ENCODE assay signal across 8 mouse cellular contexts in genomic region chr4:152324641-152325562, GRCm38 (mm10). TPM values are rescaled to one million over a fixed set of nuclear protein-coding genes. Genes with fewer than 3 reads are reported as not detected.
A peak's percentile ranks its signal among the peaks of the same experiment; 100 is the strongest.
DNase-seq lines count a peak whose midpoint lies in the region; ATAC-seq and TF ChIP-seq lines count a peak whose summit lies in the region.
"Had no signal": no experiment of that assay in that cellular context is flagged by ENCODE, and none has a peak within 500 bp of the region (broad histone marks: within the 10 kb centered on the region; RNA-seq: fewer than 3 reads in every experiment).

No protein-coding gene starts in this region.

- H3K36me3 ChIP-seq in spleen, adult 2 months (ENCODE audit: control insufficient read depth, insufficient read depth, low read length), result peaks cover 10% of the 10 kb centered on the region
- H3K36me3 ChIP-seq in liver, embryonic 12.5 days, result peaks cover 27% of the 10 kb centered on the region
- H3K36me3 ChIP-seq in stomach, postnatal 0 days (ENCODE audit: control insufficient read depth, insufficient read depth, low read length), result peaks cover 9% of the 10 kb centered on the region

- peaks cover 5% of the 10 kb centered on the region; the same call in 1 of the 2 replicates for H3K4me1 ChIP-seq in spleen, adult 2 months (ENCODE audit: control insufficient read depth, insufficient read depth, insufficient read length)
- H3K4me1 ChIP-seq in liver, embryonic 12.5 days, result peaks cover 39% of the 10 kb centered on the region
- H3K4me1 ChIP-seq in stomach, postnatal 0 days (replicated peaks; ENCODE audit: control insufficient read depth, insufficient read depth), result 0 out of 2 replicates have a peak, but pooled peaks cover 4% of the 10 kb centered on the region

- no peak for TF ChIP-seq CTCF in spleen, adult 2 months (IDR thresholded peaks at IDR 0.05; ENCODE audit: extremely low read depth, insufficient read depth, insufficient read length, insufficient replicate concordance)
- TF ChIP-seq CTCF in stomach, postnatal 0 days (IDR thresholded peaks at IDR 0.05; ENCODE audit: low read depth), result no peak

- 50% methylated on average over 16 of the region's 16 CpGs for WGBS in spleen, adult 2 months
- WGBS in liver, embryonic 12.5 days (ENCODE audit: insufficient replicate concordance), result 41% methylated on average over 16 of the region's 16 CpGs
- WGBS in stomach, postnatal 0 days, result 48% methylated on average over 16 of the region's 16 CpGs

- DNase-seq in spleen, adult 2 months (ENCODE audit: low read depth in 1 of 2, low spot score in 2 of 2), result no peak
- DNase-seq in spleen, postnatal 10 days (ENCODE audit: low spot score in 2 of 2), result no peak
- no peak for DNase-seq in stomach, postnatal 0 days (ENCODE audit: low spot score)
- no peak for DNase-seq in layer of hippocampus, adult 18-20 months (ENCODE audit: low spot score in 2 of 2)
- DNase-seq in thymus, postnatal 25 days, result no peak

- TF ChIP-seq EP300 in stomach, postnatal 0 days (optimal IDR thresholded peaks at IDR 0.05), result no peak

- peak overlapping the region; percentile 98 for H3K9ac ChIP-seq in liver, embryonic 12.5 days
- H3K9ac ChIP-seq in stomach, postnatal 0 days (ENCODE audit: low read length), result no peak overlapping the region

- peak overlapping the region; percentile 83 for H3K4me2 ChIP-seq in liver, embryonic 12.5 days
- peak overlapping the region; percentile 27 for H3K4me2 ChIP-seq in stomach, postnatal 0 days (replicated peaks; ENCODE audit: low read depth)

- H3K9me3 ChIP-seq in liver, embryonic 12.5 days (replicated peaks), result no peaks in the 10 kb centered on the region
- no peaks in the 10 kb centered on the region for H3K9me3 ChIP-seq in stomach, postnatal 0 days (ENCODE audit: control insufficient read depth, low read length)

- no peaks in the 10 kb centered on the region for H3K27me3 ChIP-seq in spleen, adult 2 months (ENCODE audit: control insufficient read depth, insufficient read depth, low read length)
- H3K27me3 ChIP-seq in liver, embryonic 12.5 days (replicated peaks), result no peaks in the 10 kb centered on the region
- H3K27me3 ChIP-seq in stomach, postnatal 0 days (ENCODE audit: control insufficient read depth, insufficient read depth, low read length), result no peaks in the 10 kb centered on the region

- ATAC-seq in erythroid progenitor cell, adult 5-6 weeks (replicated peaks; ENCODE audit: low FRiP score, poor library complexity, severe bottlenecking), result peak; percentile 26; the same call in 1 of the 2 replicates
- ATAC-seq in liver, embryonic 12.5 days, result peak; percentile 52
- peak; percentile 18 for ATAC-seq in stomach, postnatal 0 days (ENCODE audit: low FRiP score, low TSS enrichment)

- H3K4me3 ChIP-seq in spleen, adult 2 months (ENCODE audit: extremely low read depth, insufficient read depth, insufficient read length), result peak overlapping the region; percentile 52
- peak overlapping the region; percentile 100 for H3K4me3 ChIP-seq in liver, embryonic 12.5 days
- H3K4me3 ChIP-seq in stomach, postnatal 0 days (ENCODE audit: low read depth, low read length), result peak overlapping the region; percentile 93

- no peak for TF ChIP-seq POLR2A in spleen, adult 2 months (IDR thresholded peaks at IDR 0.05; ENCODE audit: low read depth, low read length)

- peak overlapping the region; percentile 42 for H3K27ac ChIP-seq in spleen, adult 2 months (ENCODE audit: insufficient read depth, low read length)
- H3K27ac ChIP-seq in liver, embryonic 12.5 days, result peak overlapping the region; percentile 48
- H3K27ac ChIP-seq in stomach, postnatal 0 days (replicated peaks), result no peak overlapping the region

RNA-seq across cellular contexts. Expression of gene Rpl22, which starts 0.6 kb away (rescaled TPM):
- polyA plus RNA-seq in spleen, adult 2 months (2012; rRNA removed), result 24.6 and 29.3 TPM in 2 replicates
- total RNA-seq in erythroid progenitor cell, adult 5-6 weeks (2015; ENCODE audit: low replicate concordance), result 429 and 481 TPM in 2 replicates
- total RNA-seq in erythroid progenitor cell, adult 5-6 weeks (2017; ENCODE audit: low replicate concordance), result 506 and 514 TPM in 2 replicates
- 385 and 404 TPM in 2 replicates for polyA plus RNA-seq in liver, embryonic 12.5 days (2016; fragmentation: Nextera tagmentation; extraction: Ambion mirVana)
- polyA plus RNA-seq in stomach, postnatal 0 days (2015; fragmentation: Nextera tagmentation; extraction: Ambion mirVana), result 351 and 372 TPM in 2 replicates
- 100 to 1,000 TPM; 204 to 205 TPM for total RNA-seq in layer of hippocampus, adult 18-20 months (2021)

RNA-seq across cellular contexts. Expression of gene Rnf207, which starts 6.1 kb away (rescaled TPM):
- polyA plus RNA-seq in spleen, adult 2 months (2012; rRNA removed), result 0.08 TPM in 1 of 2 replicates, not detected in the other
- not detected in 2 replicates for total RNA-seq in erythroid progenitor cell, adult 5-6 weeks (2015; ENCODE audit: low replicate concordance)
- not detected in 2 replicates for total RNA-seq in erythroid progenitor cell, adult 5-6 weeks (2017; ENCODE audit: low replicate concordance)
- polyA plus RNA-seq in liver, embryonic 12.5 days (2016; fragmentation: Nextera tagmentation; extraction: Ambion mirVana), result 0.26 and 0.42 TPM in 2 replicates
- 0.40 and 0.46 TPM in 2 replicates for polyA plus RNA-seq in stomach, postnatal 0 days (2015; fragmentation: Nextera tagmentation; extraction: Ambion mirVana)
- 10 to 100 TPM in 1 of 2 experiments, 1 to 10 TPM in 1; 8.1 to 10.2 TPM for total RNA-seq in layer of hippocampus, adult 18-20 months (2021)

RNA-seq across cellular contexts. Expression of gene Chd5, which starts 13.5 kb away (rescaled TPM):
- polyA plus RNA-seq in spleen, adult 2 months (2012; rRNA removed), result 0.06 and 0.11 TPM in 2 replicates
- total RNA-seq in erythroid progenitor cell, adult 5-6 weeks (2015; ENCODE audit: low replicate concordance), result not detected in 2 replicates
- not detected in 2 replicates for total RNA-seq in erythroid progenitor cell, adult 5-6 weeks (2017; ENCODE audit: low replicate concordance)
- 0.01 and 0.02 TPM in 2 replicates for polyA plus RNA-seq in liver, embryonic 12.5 days (2016; fragmentation: Nextera tagmentation; extraction: Ambion mirVana)
- polyA plus RNA-seq in stomach, postnatal 0 days (2015; fragmentation: Nextera tagmentation; extraction: Ambion mirVana), result 1.3 and 1.9 TPM in 2 replicates
- 100 to 1,000 TPM; 129 to 131 TPM for total RNA-seq in layer of hippocampus, adult 18-20 months (2021)

RNA-seq across cellular contexts. Expression of gene Icmt, which starts 27.9 kb away (rescaled TPM):
- 16.2 and 19.3 TPM in 2 replicates for polyA plus RNA-seq in spleen, adult 2 months (2012; rRNA removed)
- total RNA-seq in erythroid progenitor cell, adult 5-6 weeks (2015; ENCODE audit: low replicate concordance), result 8.0 and 24.5 TPM in 2 replicates
- total RNA-seq in erythroid progenitor cell, adult 5-6 weeks (2017; ENCODE audit: low replicate concordance), result 14.2 TPM in 2 replicates
- 11.8 and 14.4 TPM in 2 replicates for polyA plus RNA-seq in liver, embryonic 12.5 days (2016; fragmentation: Nextera tagmentation; extraction: Ambion mirVana)
- 9.6 and 10.2 TPM in 2 replicates for polyA plus RNA-seq in stomach, postnatal 0 days (2015; fragmentation: Nextera tagmentation; extraction: Ambion mirVana)
- 10 to 100 TPM; 41.6 to 45.4 TPM for total RNA-seq in layer of hippocampus, adult 18-20 months (2021)

RNA-seq across cellular contexts. Expression of gene Hes3, which starts 33.4 kb away (rescaled TPM):
- polyA plus RNA-seq in spleen, adult 2 months (2012; rRNA removed), result 0.11 TPM in 1 of 2 replicates, not detected in the other
- not detected in 2 replicates for total RNA-seq in erythroid progenitor cell, adult 5-6 weeks (2015; ENCODE audit: low replicate concordance)
- total RNA-seq in erythroid progenitor cell, adult 5-6 weeks (2017; ENCODE audit: low replicate concordance), result not detected in 2 replicates
- not detected in 2 replicates for polyA plus RNA-seq in liver, embryonic 12.5 days (2016; fragmentation: Nextera tagmentation; extraction: Ambion mirVana)
- polyA plus RNA-seq in stomach, postnatal 0 days (2015; fragmentation: Nextera tagmentation; extraction: Ambion mirVana), result not detected in 2 replicates
- total RNA-seq in layer of hippocampus, adult 18-20 months (2021), result not detected
- polyA plus RNA-seq: gonadal fat pad, adult 2 months had no signal

Comparison
In these comparisons a context has a peak if more than half of its experiments do, and no peak if none do; other contexts are left out.
1. RNA of gene Rpl22, which starts 0.6 kb away (polyA plus RNA-seq): 385 to 404 TPM in liver, embryonic 12.5 days and 351 to 372 TPM in stomach, postnatal 0 days; 24.6 to 29.3 TPM in spleen, adult 2 months; every median in the first group is over 10 times any median in the second.
2. Peak in every context shown above with its lines, with median percentiles within 50 percentile points of each other: H3K4me3 ChIP-seq and ATAC-seq.